Mouse (Mus musculus): ENCODE data around the gene Dync2h1. TPM values are rescaled to one million over a fixed set of nuclear protein-coding genes. Genes with fewer than 3 reads are reported as not detected.
A peak's percentile ranks its signal among the peaks of the same experiment; 100 is the strongest.
"Not testable (repeated sequence)": the region's sequence is repeated elsewhere in the genome, so short reads cannot be mapped to it uniquely, and the experiment has no call there.

Gene Dync2h1
- polyA plus RNA-seq, 1 experiment from 2014 or later: 4.8 TPM

DNA sequence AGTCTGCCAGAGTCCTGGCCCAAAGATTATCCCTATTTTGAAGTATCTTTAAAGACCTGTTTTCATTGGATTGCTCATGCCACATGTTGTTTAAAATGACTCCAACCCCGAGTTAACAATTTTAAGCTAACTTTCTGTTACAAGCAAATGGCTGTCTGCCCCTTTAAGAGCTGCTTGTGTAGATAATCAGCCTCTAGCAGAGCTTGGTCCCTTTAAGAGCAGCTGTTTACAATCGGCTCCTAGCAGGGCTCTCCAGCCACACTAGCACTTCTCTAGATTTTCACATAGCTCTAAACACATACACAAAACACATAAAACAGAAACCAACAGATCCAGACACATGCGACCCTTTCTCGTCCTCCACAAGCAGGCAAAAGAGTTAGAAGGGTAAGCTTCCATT, 273.7 kb downstream of the Dync2h1 start:
- H3K36me3 ChIP-seq; H3K27ac ChIP-seq (replicated peaks); H3K4me3 ChIP-seq; H3K4me1 ChIP-seq; H3K9me3 ChIP-seq; H3K27me3 ChIP-seq (replicated peaks); ATAC-seq (ENCODE audit: extremely low read depth, insufficient number of reproducible peaks, low FRiP score, low TSS enrichment); H3K9ac ChIP-seq: not testable (repeated sequence)
- H3K4me2 ChIP-seq: peak overlapping the region; percentile 31
- 45% methylated on average over 4 of the region's 4 CpGs for WGBS

GRCm38 (mm10) chr9:6901620-6902019, 282.6 kb downstream of the Dync2h1 start:
- WGBS: 52% methylated on average over 1 of the region's 1 CpGs
- Histone ChIP-seq H3K4me2 (no peak overlapping the region), H3K27me3 (replicated peaks) (no peaks in the 10 kb centered on the region), H3K4me1 (no peaks in the 10 kb centered on the region), H3K36me3 (no peaks in the 10 kb centered on the region), H3K4me3 (no peak overlapping the region), H3K9me3 (no peaks in the 10 kb centered on the region), H3K27ac (replicated peaks) (no peak overlapping the region), H3K9ac (no peak overlapping the region)
- ATAC-seq (ENCODE audit: extremely low read depth, insufficient number of reproducible peaks, low FRiP score, low TSS enrichment): no peak

GRCm38 (mm10) chr9:6891331-6891730, 292.9 kb downstream of the Dync2h1 start:
- no peak for ATAC-seq (ENCODE audit: extremely low read depth, insufficient number of reproducible peaks, low FRiP score, low TSS enrichment)
- Histone ChIP-seq H3K4me1 (no peaks in the 10 kb centered on the region), H3K9ac (no peak overlapping the region), H3K27me3 (replicated peaks) (no peaks in the 10 kb centered on the region), H3K9me3 (no peaks in the 10 kb centered on the region), H3K4me3 (no peak overlapping the region), H3K36me3 (no peaks in the 10 kb centered on the region), H3K27ac (replicated peaks) (no peak overlapping the region), H3K4me2 (no peak overlapping the region)

DNA sequence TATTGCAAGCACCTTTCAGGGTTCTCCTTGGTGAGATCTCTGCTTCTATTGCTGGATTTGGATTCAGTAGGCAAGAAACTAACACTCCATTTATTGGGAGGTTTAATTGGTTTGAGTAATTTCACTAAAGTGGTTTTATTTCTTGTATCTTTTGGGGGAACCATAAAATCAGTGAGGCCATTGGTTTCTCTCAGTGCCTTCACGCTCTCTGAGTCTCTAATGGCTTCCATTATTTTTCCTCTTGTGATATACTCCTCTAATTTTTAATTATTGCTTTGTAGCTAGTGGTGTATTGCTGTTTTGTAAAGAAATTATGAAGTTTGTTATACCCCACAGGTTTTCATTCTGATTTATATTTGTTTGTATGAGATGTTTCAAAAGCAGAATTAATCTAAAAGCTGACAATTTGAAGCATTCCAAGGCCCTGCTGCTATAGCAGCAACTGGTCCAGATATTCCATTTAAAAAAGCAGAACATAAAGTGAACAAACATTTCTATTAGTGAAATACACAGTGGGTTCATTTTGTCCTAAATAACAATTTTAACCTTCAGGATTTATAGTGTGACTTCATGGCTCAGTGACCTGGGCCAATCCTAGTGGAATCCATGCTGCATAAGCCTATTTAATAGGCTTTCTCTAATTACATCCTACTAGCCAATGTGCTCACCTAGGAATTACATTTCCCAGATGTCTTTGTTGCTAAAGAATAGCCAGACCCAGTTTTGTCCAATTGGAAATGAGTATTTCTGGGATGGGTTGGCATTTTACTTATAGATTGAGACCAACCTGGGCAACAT, 302.9 kb downstream of the Dync2h1 start:
- no peaks in the 10 kb centered on the region for H3K9me3 ChIP-seq
- H3K4me3 ChIP-seq: no peak overlapping the region
- WGBS: 67% methylated on average over 1 of the region's 1 CpGs
- no peaks in the 10 kb centered on the region for H3K36me3 ChIP-seq
- no peak overlapping the region for H3K27ac ChIP-seq (replicated peaks)
- no peaks in the 10 kb centered on the region for H3K27me3 ChIP-seq (replicated peaks)
- no peak for ATAC-seq (ENCODE audit: extremely low read depth, insufficient number of reproducible peaks, low FRiP score, low TSS enrichment)
- H3K9ac ChIP-seq: no peak overlapping the region
- no peak overlapping the region for H3K4me2 ChIP-seq
- H3K4me1 ChIP-seq: no peaks in the 10 kb centered on the region

Other genes starting within 250 kb of the Dync2h1 start
- gene Dcun1d5, start 74 bp upstream of the Dync2h1 start, polyA plus RNA-seq (2015; fragmentation: Nextera tagmentation; extraction: Ambion mirVana): 79.8 and 80.4 TPM in 2 replicates
- 0.23 TPM in 2 replicates for gene Mmp13, start 88.1 kb upstream of the Dync2h1 start, polyA plus RNA-seq (2015; fragmentation: Nextera tagmentation; extraction: Ambion mirVana)
- gene Mmp12, start 159.9 kb upstream of the Dync2h1 start, polyA plus RNA-seq (2015; fragmentation: Nextera tagmentation; extraction: Ambion mirVana): 0.09 and 0.27 TPM in 2 replicates
- not detected in 2 replicates for gene Mmp1b, start 203.6 kb upstream of the Dync2h1 start, polyA plus RNA-seq (2015; fragmentation: Nextera tagmentation; extraction: Ambion mirVana)

Data from heart, embryonic 13.5 days (tissue).